Comparison of ENCODE assay signal across 20 mouse cellular contexts in genomic region chr8:104590284-104590683, GRCm38 (mm10). TPM values are rescaled to one million over a fixed set of nuclear protein-coding genes. Genes with fewer than 3 reads are reported as not detected.
DNase-seq lines count a peak whose midpoint lies in the region; ATAC-seq and TF ChIP-seq lines count a peak whose summit lies in the region.
"Had no signal": no experiment of that assay in that cellular context is flagged by ENCODE, and none has a peak within 500 bp of the region (broad histone marks: within the 10 kb centered on the region; RNA-seq: fewer than 3 reads in every experiment).

No protein-coding gene starts in this region.

- peaks cover 20% of the 10 kb centered on the region for H3K79me2 ChIP-seq in liver, adult 2 months (ENCODE audit: control insufficient read depth, insufficient read depth, low read length)

- DNase-seq in forebrain, embryonic 10.5 days (ENCODE audit: extremely low spot score, low spot score), result no peak
- DNase-seq in liver, adult 2 months (ENCODE audit: extremely low read depth, low read depth, low spot score), result no peak
- DNase-seq in liver, result no peak
- no peak for DNase-seq in thymus, postnatal 10 days (ENCODE audit: low spot score in 2 of 2)
- DNase-seq: adrenal gland, postnatal 14 days; cerebellum, adult 11-12 months; cerebellum, adult 9-10 months; cerebellum, postnatal 25 days had no signal

- H3K4me3 ChIP-seq in forebrain, embryonic 10.5 days, result no peak overlapping the region
- no peak overlapping the region for H3K4me3 ChIP-seq in forebrain, embryonic 15.5 days
- no peak overlapping the region for H3K4me3 ChIP-seq in liver, adult 2 months (ENCODE audit: insufficient read depth, low read depth, low read length)
- peak overlapping the region; percentile 73; the same call in 1 of the 2 replicates for H3K4me3 ChIP-seq in embryonic facial prominence, embryonic 15.5 days (replicated peaks)
- H3K4me3 ChIP-seq in small intestine, adult 2 months (ENCODE audit: low read depth, low read length), result no peak overlapping the region

- peaks cover 20% of the 10 kb centered on the region for H3K36me3 ChIP-seq in forebrain, embryonic 10.5 days (replicated peaks)
- peaks cover 13% of the 10 kb centered on the region; the same call in 1 of the 2 replicates for H3K36me3 ChIP-seq in forebrain, embryonic 15.5 days
- peaks cover 17% of the 10 kb centered on the region for H3K36me3 ChIP-seq in liver, adult 2 months (ENCODE audit: control insufficient read depth, insufficient read depth, low read length)
- peaks cover 18% of the 10 kb centered on the region for H3K36me3 ChIP-seq in embryonic facial prominence, embryonic 15.5 days
- peaks cover 18% of the 10 kb centered on the region for H3K36me3 ChIP-seq in small intestine, adult 2 months (ENCODE audit: control insufficient read depth, insufficient read depth, low read length)

- H3K9ac ChIP-seq in forebrain, embryonic 15.5 days (replicated peaks), result no peak overlapping the region
- no peak overlapping the region for H3K9ac ChIP-seq in liver, adult 2 months (ENCODE audit: low read depth, low read length)
- H3K9ac ChIP-seq in embryonic facial prominence, embryonic 15.5 days, result no peak overlapping the region
- H3K9ac ChIP-seq: heart, embryonic 12.5 days had no signal

- peaks cover 18% of the 10 kb centered on the region for H3K4me1 ChIP-seq in forebrain, embryonic 10.5 days
- H3K4me1 ChIP-seq in forebrain, embryonic 15.5 days, result peaks cover 8% of the 10 kb centered on the region
- H3K4me1 ChIP-seq in liver, adult 2 months (ENCODE audit: control insufficient read depth, insufficient read depth, low read length), result peaks cover 22% of the 10 kb centered on the region
- H3K4me1 ChIP-seq in embryonic facial prominence, embryonic 15.5 days, result peaks cover 15% of the 10 kb centered on the region
- peaks cover 4% of the 10 kb centered on the region; the same call in 1 of the 2 replicates for H3K4me1 ChIP-seq in small intestine, adult 2 months (ENCODE audit: control insufficient read depth, insufficient read depth, insufficient read length, low read length)

- peaks cover 2% of the 10 kb centered on the region; the same call in 1 of the 2 replicates for H3K9me3 ChIP-seq in forebrain, embryonic 10.5 days
- no peaks in the 10 kb centered on the region for H3K9me3 ChIP-seq in forebrain, embryonic 15.5 days
- H3K9me3 ChIP-seq in embryonic facial prominence, embryonic 15.5 days (replicated peaks), result no peaks in the 10 kb centered on the region
- H3K9me3 ChIP-seq: forebrain, embryonic 12.5 days; heart, embryonic 12.5 days; hindbrain, embryonic 10.5 days had no signal

- TF ChIP-seq CTCF in liver, adult 2 months (IDR thresholded peaks at IDR 0.05; ENCODE audit: low read depth, low read length), result no peak
- no peak for TF ChIP-seq CTCF in small intestine, adult 2 months (IDR thresholded peaks at IDR 0.05; ENCODE audit: extremely low read depth, insufficient read length, insufficient replicate concordance, low read depth, low read length)

- H3K27me3 ChIP-seq in forebrain, embryonic 10.5 days (ENCODE audit: poor library complexity, severe bottlenecking), result no peaks in the 10 kb centered on the region
- no peaks in the 10 kb centered on the region for H3K27me3 ChIP-seq in forebrain, embryonic 15.5 days
- H3K27me3 ChIP-seq in liver, adult 2 months (ENCODE audit: control insufficient read depth, insufficient read depth, low read length), result no peaks in the 10 kb centered on the region
- H3K27me3 ChIP-seq in embryonic facial prominence, embryonic 15.5 days, result no peaks in the 10 kb centered on the region
- H3K27me3 ChIP-seq in small intestine, adult 2 months (ENCODE audit: control insufficient read depth, insufficient read depth, low read length), result no peaks in the 10 kb centered on the region
- H3K27me3 ChIP-seq: forebrain, embryonic 12.5 days; heart, embryonic 12.5 days; Patski had no signal

- WGBS in forebrain, embryonic 10.5 days, result 89% methylated on average over 3 of the region's 3 CpGs
- WGBS in forebrain, embryonic 15.5 days, result 98% methylated on average over 3 of the region's 3 CpGs
- WGBS in liver, adult 2 months, result 95% methylated on average over 3 of the region's 3 CpGs
- 92% methylated on average over 3 of the region's 3 CpGs for WGBS in embryonic facial prominence, embryonic 15.5 days
- WGBS in small intestine, adult 2 months, result 93% methylated on average over 3 of the region's 3 CpGs

- H3K27ac ChIP-seq in forebrain, embryonic 10.5 days, result peak overlapping the region; percentile 92; the same call in 1 of the 2 replicates
- H3K27ac ChIP-seq in forebrain, embryonic 15.5 days (replicated peaks), result no peak overlapping the region
- peak overlapping the region; percentile 86; the same call in 1 of the 2 replicates for H3K27ac ChIP-seq in liver, adult 2 months (replicated peaks; ENCODE audit: insufficient read depth, low read depth, low read length)
- no peak overlapping the region for H3K27ac ChIP-seq in embryonic facial prominence, embryonic 15.5 days (replicated peaks)
- peak overlapping the region; percentile 80; the same call in 1 of the 2 replicates for H3K27ac ChIP-seq in small intestine, adult 2 months (ENCODE audit: insufficient read depth, low read depth, low read length)

- ATAC-seq in forebrain, embryonic 15.5 days (replicated peaks), result no peak
- ATAC-seq in embryonic facial prominence, embryonic 15.5 days (ENCODE audit: insufficient number of reproducible peaks, low FRiP score, low TSS enrichment, low read depth), result no peak

- no peak for TF ChIP-seq POLR2A in liver, adult 2 months (IDR thresholded peaks at IDR 0.05; ENCODE audit: extremely low read depth, insufficient read depth, low read length)
- no peak for TF ChIP-seq POLR2A in small intestine, adult 2 months (IDR thresholded peaks at IDR 0.05; ENCODE audit: low read depth, low read length)

- H3K4me2 ChIP-seq in forebrain, embryonic 15.5 days (replicated peaks), result no peak overlapping the region
- H3K4me2 ChIP-seq in embryonic facial prominence, embryonic 15.5 days (replicated peaks), result no peak overlapping the region

RNA-seq across cellular contexts. Expression of gene Pdp2, which starts 1.0 kb away (rescaled TPM):
- 14.2 and 14.6 TPM in 2 replicates for polyA plus RNA-seq in forebrain, embryonic 10.5 days (2016; fragmentation: Nextera tagmentation; extraction: Ambion mirVana)
- 17.8 and 18.7 TPM in 2 replicates for polyA plus RNA-seq in forebrain, embryonic 15.5 days (2015; fragmentation: Nextera tagmentation; extraction: Ambion mirVana)
- 16.4 and 20.0 TPM in 2 replicates for total RNA-seq in liver, adult 2 months (2014; rRNA removed)
- polyA plus RNA-seq in liver, adult 2 months (2012; rRNA removed), result 9.6 and 11.9 TPM in 2 replicates
- polyA plus RNA-seq in embryonic facial prominence, embryonic 15.5 days (2015; fragmentation: Nextera tagmentation; extraction: Ambion mirVana), result 9.0 and 9.3 TPM in 2 replicates
- polyA plus RNA-seq in small intestine, adult 2 months (2012; rRNA removed), result 1.9 and 5.8 TPM in 2 replicates

RNA-seq across cellular contexts. Expression of gene Cdh16, which starts 33.9 kb away (rescaled TPM):
- not detected in 2 replicates for polyA plus RNA-seq in forebrain, embryonic 10.5 days (2016; fragmentation: Nextera tagmentation; extraction: Ambion mirVana)
- polyA plus RNA-seq in forebrain, embryonic 15.5 days (2015; fragmentation: Nextera tagmentation; extraction: Ambion mirVana), result not detected in 2 replicates
- 0.07 TPM in 1 of 2 replicates, not detected in the other for total RNA-seq in liver, adult 2 months (2014; rRNA removed)
- not detected in 2 replicates for polyA plus RNA-seq in liver, adult 2 months (2012; rRNA removed)
- 0.40 TPM in 1 of 2 replicates, not detected in the other for polyA plus RNA-seq in embryonic facial prominence, embryonic 15.5 days (2015; fragmentation: Nextera tagmentation; extraction: Ambion mirVana)
- not detected in 2 replicates for polyA plus RNA-seq in small intestine, adult 2 months (2012; rRNA removed)
- total RNA-seq: adrenal gland, postnatal 14 days had no signal
- polyA plus RNA-seq: activated CD4-positive, CD25-positive, alpha-beta regulatory T cell, adult 4 months; C2C12; cortical plate, adult 2 months; erythroblast, embryonic 14.5 days; forebrain, embryonic 12.5 days; hindbrain, embryonic 10.5 days; hindbrain, embryonic 14.5 days had no signal

RNA-seq across cellular contexts. Expression of gene Rrad, which starts 40.8 kb away (rescaled TPM):
- polyA plus RNA-seq in forebrain, embryonic 10.5 days (2016; fragmentation: Nextera tagmentation; extraction: Ambion mirVana), result 1.1 and 1.5 TPM in 2 replicates
- polyA plus RNA-seq in forebrain, embryonic 15.5 days (2015; fragmentation: Nextera tagmentation; extraction: Ambion mirVana), result 2.4 and 3.0 TPM in 2 replicates
- total RNA-seq in liver, adult 2 months (2014; rRNA removed), result 0.34 and 0.46 TPM in 2 replicates
- 0.23 and 0.50 TPM in 2 replicates for polyA plus RNA-seq in liver, adult 2 months (2012; rRNA removed)
- polyA plus RNA-seq in embryonic facial prominence, embryonic 15.5 days (2015; fragmentation: Nextera tagmentation; extraction: Ambion mirVana), result 22.8 and 31.0 TPM in 2 replicates
- 4.7 and 5.2 TPM in 2 replicates for polyA plus RNA-seq in small intestine, adult 2 months (2012; rRNA removed)

RNA-seq across cellular contexts. Expression of gene Ciao2b, which starts 51.5 kb away (rescaled TPM):
- polyA plus RNA-seq in forebrain, embryonic 10.5 days (2016; fragmentation: Nextera tagmentation; extraction: Ambion mirVana), result 97.5 and 102 TPM in 2 replicates
- 145 and 153 TPM in 2 replicates for polyA plus RNA-seq in forebrain, embryonic 15.5 days (2015; fragmentation: Nextera tagmentation; extraction: Ambion mirVana)
- 18.7 and 18.9 TPM in 2 replicates for total RNA-seq in liver, adult 2 months (2014; rRNA removed)
- 20.4 and 24.2 TPM in 2 replicates for polyA plus RNA-seq in liver, adult 2 months (2012; rRNA removed)
- polyA plus RNA-seq in embryonic facial prominence, embryonic 15.5 days (2015; fragmentation: Nextera tagmentation; extraction: Ambion mirVana), result 90.6 and 91.9 TPM in 2 replicates
- 35.2 and 56.7 TPM in 2 replicates for polyA plus RNA-seq in small intestine, adult 2 months (2012; rRNA removed)

RNA-seq across cellular contexts. Expression of gene Car7, which starts 55.8 kb away (rescaled TPM):
- polyA plus RNA-seq in forebrain, embryonic 10.5 days (2016; fragmentation: Nextera tagmentation; extraction: Ambion mirVana), result 1.1 and 1.3 TPM in 2 replicates
- 1.7 and 2.0 TPM in 2 replicates for polyA plus RNA-seq in forebrain, embryonic 15.5 days (2015; fragmentation: Nextera tagmentation; extraction: Ambion mirVana)
- 1.0 and 1.2 TPM in 2 replicates for total RNA-seq in liver, adult 2 months (2014; rRNA removed)
- 1.8 and 2.6 TPM in 2 replicates for polyA plus RNA-seq in liver, adult 2 months (2012; rRNA removed)
- 1.1 and 1.2 TPM in 2 replicates for polyA plus RNA-seq in embryonic facial prominence, embryonic 15.5 days (2015; fragmentation: Nextera tagmentation; extraction: Ambion mirVana)
- 0.98 and 2.1 TPM in 2 replicates for polyA plus RNA-seq in small intestine, adult 2 months (2012; rRNA removed)
- polyA plus RNA-seq: erythroblast, embryonic 14.5 days had no signal

Comparison
In these comparisons a context has a peak if more than half of its experiments do, and no peak if none do; other contexts are left out.
1. H3K27ac ChIP-seq: peak in forebrain, embryonic 10.5 days (single experiment), liver, adult 2 months (single experiment) and small intestine, adult 2 months (single experiment); none in forebrain, embryonic 15.5 days (single experiment) and embryonic facial prominence, embryonic 15.5 days (single experiment).